Mouse (Mus musculus): ENCODE data around the gene Lgals7. TPM values are rescaled to one million over a fixed set of nuclear protein-coding genes. Genes with fewer than 3 reads are reported as not detected.

Gene Lgals7
- polyA plus RNA-seq, 1 experiment from 2014 or later, result 1.0 TPM

Other genes with a start within 250 kb of the Lgals7 start
- not detected in 2 replicates for gene Acp7, start 232.5 kb upstream of the Lgals7 start, polyA plus RNA-seq (2015; fragmentation: Nextera tagmentation; extraction: Ambion mirVana)
- 5.2 and 6.9 TPM in 2 replicates for gene Fbxo27, start 171.0 kb upstream of the Lgals7 start, polyA plus RNA-seq (2015; fragmentation: Nextera tagmentation; extraction: Ambion mirVana)
- gene Fbxo17, start 147.0 kb upstream of the Lgals7 start, polyA plus RNA-seq (2015; fragmentation: Nextera tagmentation; extraction: Ambion mirVana), result 13.9 and 15.8 TPM in 2 replicates
- gene Mrps12, start 122.0 kb upstream of the Lgals7 start, polyA plus RNA-seq (2015; fragmentation: Nextera tagmentation; extraction: Ambion mirVana), result 120 TPM in 2 replicates
- 24.1 and 25.8 TPM in 2 replicates for gene Sars2, start 121.9 kb upstream of the Lgals7 start, polyA plus RNA-seq (2015; fragmentation: Nextera tagmentation; extraction: Ambion mirVana)
- not detected in 2 replicates for gene Ccer2, start 107.7 kb upstream of the Lgals7 start, polyA plus RNA-seq (2015; fragmentation: Nextera tagmentation; extraction: Ambion mirVana)
- gene Sirt2, start 97.1 kb upstream of the Lgals7 start, polyA plus RNA-seq (2015; fragmentation: Nextera tagmentation; extraction: Ambion mirVana), result 69.0 and 69.5 TPM in 2 replicates
- 35.3 and 37.3 TPM in 2 replicates for gene Nfkbib, start 96.3 kb upstream of the Lgals7 start, polyA plus RNA-seq (2015; fragmentation: Nextera tagmentation; extraction: Ambion mirVana)
- 9.2 and 9.5 TPM in 2 replicates for gene Rinl, start 74.9 kb upstream of the Lgals7 start, polyA plus RNA-seq (2015; fragmentation: Nextera tagmentation; extraction: Ambion mirVana)
- gene Hnrnpl, start 55.3 kb upstream of the Lgals7 start, polyA plus RNA-seq (2015; fragmentation: Nextera tagmentation; extraction: Ambion mirVana), result 200 and 226 TPM in 2 replicates
- 184 and 189 TPM in 2 replicates for gene Ech1, start 38.6 kb upstream of the Lgals7 start, polyA plus RNA-seq (2015; fragmentation: Nextera tagmentation; extraction: Ambion mirVana)
- gene Lgals4, start 30.0 kb upstream of the Lgals7 start, polyA plus RNA-seq (2015; fragmentation: Nextera tagmentation; extraction: Ambion mirVana), result 12.5 and 14.2 TPM in 2 replicates
- 0.43 and 0.49 TPM in 2 replicates for gene Capn12, start 17.6 kb downstream of the Lgals7 start, polyA plus RNA-seq (2015; fragmentation: Nextera tagmentation; extraction: Ambion mirVana)
- 313 and 319 TPM in 2 replicates for gene Actn4, start 98.5 kb downstream of the Lgals7 start, polyA plus RNA-seq (2015; fragmentation: Nextera tagmentation; extraction: Ambion mirVana)
- 366 and 367 TPM in 2 replicates for gene Eif3k, start 118.0 kb downstream of the Lgals7 start, polyA plus RNA-seq (2015; fragmentation: Nextera tagmentation; extraction: Ambion mirVana)
- gene Map4k1, start 118.2 kb downstream of the Lgals7 start, polyA plus RNA-seq (2015; fragmentation: Nextera tagmentation; extraction: Ambion mirVana), result 8.9 and 10.7 TPM in 2 replicates